Mouse (Mus musculus) erythroid progenitor cell, adult 5-6 weeks (primary cell): ENCODE measurements around the gene Map3k19. TPM values are rescaled to one million over a fixed set of nuclear protein-coding genes. Genes with fewer than 3 reads are reported as not detected.
A peak's percentile ranks its signal among the peaks of the same experiment; 100 is the strongest.

Experiments used
- ATAC-seq: replicated peaks from 2 replicates; pipeline ENCODE4 v1.8.0; 2016; ENCODE audit warnings: moderate number of reproducible peaks, mild to moderate bottlenecking, moderate TSS enrichment, inconsistent platforms; ENCODE audit not compliant: poor library complexity, low FRiP score, severe bottlenecking
- total RNA-seq, 2 experiments: library from RNA; stranded (forward) in 1 of 2; stranded (reverse) in 1 of 2; fragments of 150-400 nt in 1 of 2; fragments of 186-747, 209-891 nt in 1 of 2; gene quantifications; 2 replicates each; pipeline versions ENCODE4 v1.2.3 to v1.2.4; 2015 to 2017; ENCODE audit warnings: low replicate concordance in 2 of 2

The Map3k19 gene
- not detected in 2 replicates for total RNA-seq (2015; ENCODE audit: low replicate concordance)
- 0.30 and 0.39 TPM in 2 replicates for total RNA-seq (2017; ENCODE audit: low replicate concordance)

DNA sequence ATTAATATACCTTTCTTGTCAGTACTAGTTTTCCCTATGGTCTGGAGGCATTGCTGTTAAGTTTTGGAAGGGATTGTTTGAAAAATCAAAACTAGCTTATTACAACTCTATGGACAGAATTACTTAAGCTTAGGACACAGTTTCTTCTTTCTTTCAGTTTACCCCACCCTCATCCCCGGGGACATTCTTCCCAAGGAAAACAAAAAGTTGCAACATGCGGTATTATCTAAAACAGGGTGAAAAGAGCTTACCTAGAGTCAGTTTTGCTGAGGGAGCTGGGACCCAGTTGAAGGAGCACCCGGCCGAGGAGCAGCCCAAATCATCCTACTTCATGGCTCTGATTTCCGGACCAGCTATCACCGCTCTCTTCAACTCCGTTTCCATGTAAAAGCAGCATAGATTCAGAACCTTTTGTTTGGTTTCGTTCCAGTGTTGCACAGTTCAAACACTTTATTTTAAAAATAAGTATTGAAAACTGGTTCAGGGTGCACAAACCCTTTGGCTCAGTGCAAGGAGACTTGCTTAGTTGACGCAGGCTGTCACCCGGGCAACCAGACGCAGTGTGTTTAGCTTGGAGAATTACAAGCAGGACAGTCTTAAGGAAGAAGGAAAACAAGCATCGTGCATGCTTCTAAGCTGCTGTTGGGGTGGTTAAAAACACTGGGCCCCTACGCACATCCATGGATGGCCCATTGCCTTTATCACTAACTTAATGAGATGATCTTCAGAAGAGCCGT lies at the start of gene Map3k19:
Map3k19 (minus strand) TSS at position 546 of the 737 bp plus-strand sequence.
- ATAC-seq, result no peak

DNA sequence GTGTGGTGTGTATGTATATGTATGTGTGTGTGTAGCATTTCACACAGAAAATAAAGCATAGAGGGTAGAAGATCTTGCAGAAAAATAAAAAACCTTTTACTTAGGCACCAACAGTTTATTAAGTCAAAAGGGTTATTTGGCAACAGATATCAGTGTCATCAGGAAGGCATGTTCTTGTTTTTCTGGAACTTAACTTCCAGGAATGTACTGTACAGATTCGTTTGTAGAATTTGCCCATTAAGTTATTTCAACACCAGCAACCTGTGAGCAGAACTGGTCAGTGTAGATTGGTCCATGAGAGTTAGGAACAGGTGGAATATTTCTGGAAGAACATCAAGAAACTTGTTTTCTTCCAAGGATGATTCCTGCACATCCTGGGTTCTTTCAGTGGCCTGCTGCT lies 44.6 kb upstream of the Map3k19 start:
- no peak for ATAC-seq

DNA sequence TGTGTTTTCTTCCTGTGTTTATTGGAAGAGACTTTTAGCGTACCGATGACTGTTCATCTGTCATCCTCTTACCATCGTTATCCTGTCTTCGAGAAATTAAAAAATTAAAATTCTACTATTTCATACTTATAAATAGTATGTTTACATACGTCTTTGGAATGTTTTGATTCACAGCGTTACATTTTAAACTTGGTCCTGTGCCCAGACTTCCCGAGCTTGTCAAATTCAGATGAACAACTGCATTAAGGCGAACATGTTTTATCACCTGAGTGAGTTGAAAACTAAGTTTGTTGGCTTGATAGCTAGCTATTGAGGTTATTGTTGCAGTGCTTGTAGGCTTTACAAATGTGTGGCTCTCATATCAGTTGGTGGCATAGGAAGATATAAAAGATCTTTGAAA lies 14.4 kb upstream of the Map3k19 start:
- no peak for ATAC-seq

DNA sequence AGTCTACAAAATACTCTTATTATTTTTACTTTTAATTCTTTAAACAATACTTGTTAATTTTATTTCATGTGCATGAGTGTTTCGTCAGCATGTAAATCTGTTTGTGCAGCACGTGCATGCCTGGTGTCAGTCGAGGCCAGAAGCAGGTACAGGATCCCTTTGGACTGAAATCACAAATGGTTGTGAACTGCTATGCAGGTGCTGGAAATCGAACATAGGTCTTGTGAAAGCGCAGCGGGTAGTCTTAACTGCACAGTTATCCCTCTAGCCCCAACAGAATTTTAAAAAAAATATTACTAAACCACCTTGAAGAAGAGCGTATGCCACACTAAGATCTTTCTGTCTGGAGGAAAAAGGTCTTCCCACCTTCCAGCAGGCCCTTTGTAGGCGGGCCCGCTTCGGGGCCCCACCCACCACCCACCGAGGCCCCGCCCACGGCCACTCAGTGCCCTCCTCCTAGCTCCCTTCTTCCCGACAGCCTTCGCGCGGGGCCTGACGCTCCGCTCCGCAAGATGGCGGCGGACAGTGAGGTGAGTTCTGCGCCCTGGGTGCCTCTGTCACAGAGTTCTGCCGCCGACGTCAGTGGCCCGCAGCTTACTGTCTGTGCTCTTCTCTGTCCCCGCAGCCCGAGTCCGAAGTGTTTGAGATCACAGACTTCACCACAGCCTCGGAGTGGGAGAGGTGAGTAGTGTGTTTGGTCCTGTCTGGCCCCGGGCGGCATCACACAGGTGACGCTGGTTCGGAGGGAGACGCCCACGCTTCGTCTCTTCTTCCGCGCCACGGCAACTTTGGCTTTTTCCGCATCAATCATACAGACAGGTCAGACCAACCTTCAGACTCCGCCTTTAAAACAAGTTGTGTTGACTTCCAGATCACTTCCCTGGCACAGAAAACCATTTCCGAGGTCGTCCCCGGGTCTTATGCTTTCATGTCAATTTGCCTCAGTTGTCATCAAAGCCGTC lies 13.8 kb upstream of the Map3k19 start, which contains the start of gene Rab3gap1:
Rab3gap1 (plus strand) TSS at position 474 of the 962 bp plus-strand sequence.
- peak; percentile 99 for ATAC-seq

DNA sequence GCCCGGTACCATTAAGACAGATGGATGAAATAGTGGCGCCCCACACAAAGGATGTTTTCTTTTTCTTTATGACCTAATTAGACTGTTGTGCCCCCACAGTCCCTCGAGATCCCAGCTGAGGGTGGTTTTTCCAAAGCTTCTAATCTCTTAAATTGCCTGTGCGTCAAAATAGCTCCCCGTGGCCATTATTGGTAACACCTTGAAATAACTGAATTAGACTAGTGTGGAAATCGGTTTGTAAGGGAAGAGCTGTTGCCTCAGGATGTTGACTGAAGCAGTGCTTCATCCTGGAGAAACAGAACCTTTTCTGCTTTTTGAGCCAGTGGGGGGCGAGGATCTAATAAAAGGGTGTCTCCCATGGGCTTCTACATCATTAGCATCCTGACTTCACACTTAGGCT lies 9.0 kb upstream of the Map3k19 start:
- ATAC-seq, result no peak

DNA sequence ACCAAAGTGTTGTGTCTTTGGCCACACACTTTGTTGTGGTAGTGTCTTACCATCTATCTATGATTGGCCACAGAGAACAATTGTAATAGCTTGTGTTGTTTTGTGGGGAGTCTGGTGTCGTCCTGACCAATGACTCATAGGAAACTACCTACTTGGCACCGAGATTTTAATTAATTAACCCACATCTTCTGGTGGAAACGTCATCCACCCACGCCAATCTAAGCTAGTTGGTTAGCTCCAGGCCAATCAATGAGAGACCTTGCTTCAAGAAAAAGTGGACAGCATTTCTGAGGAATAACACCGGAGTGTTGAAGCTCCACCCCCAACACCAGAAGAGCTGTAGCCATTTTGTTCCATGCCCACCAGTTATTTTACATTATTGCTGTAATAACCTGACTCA lies 7.1 kb upstream of the Map3k19 start:
- no peak for ATAC-seq

DNA sequence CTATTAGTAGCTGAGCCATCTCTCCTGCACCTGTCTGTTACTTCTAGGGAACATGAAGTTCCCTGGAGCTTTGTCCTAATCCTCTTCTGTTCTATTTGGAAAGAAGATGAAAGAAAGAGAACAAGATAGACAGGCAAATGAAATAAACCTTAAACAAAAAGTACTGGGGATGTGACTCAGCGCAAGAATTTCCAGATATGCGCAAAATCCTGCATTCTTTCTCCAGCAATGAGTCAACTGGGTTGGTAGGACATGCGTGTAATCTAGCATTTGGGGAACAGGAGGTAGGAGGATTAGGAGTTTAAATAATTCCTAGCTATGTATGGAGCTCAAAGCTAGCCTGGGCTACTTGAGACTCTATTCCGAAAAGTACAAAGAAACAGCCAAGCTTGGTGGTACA lies 5.7 kb upstream of the Map3k19 start:
- no peak for ATAC-seq

DNA sequence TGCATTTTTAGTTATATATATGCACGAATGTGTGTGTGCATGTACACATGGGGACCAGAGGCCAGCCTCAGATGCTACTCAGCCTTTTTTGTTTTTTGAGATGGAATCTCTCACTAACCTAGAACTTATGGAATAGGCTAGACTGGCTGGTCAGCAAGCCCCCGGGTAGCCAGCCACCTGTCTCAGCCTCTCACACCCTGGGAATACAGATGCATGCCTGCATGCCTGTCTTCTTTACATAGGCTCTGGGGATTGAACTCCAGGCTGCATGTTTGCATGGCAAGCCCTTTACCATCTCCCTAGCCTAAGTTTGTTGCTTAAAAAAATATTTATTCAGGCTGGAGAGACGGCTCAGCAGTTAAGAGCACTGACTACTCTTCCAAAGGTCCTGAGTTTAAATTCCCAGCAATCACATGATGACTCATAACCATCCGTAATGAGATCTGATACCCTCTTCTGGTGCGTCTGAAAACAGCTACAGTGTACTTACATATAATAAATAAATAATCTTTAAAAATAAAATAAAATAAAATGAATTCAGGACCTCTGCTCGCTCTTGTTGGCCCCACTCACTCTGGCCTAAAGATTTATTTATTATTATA lies 5.1 kb upstream of the Map3k19 start:
- no peak for ATAC-seq

DNA sequence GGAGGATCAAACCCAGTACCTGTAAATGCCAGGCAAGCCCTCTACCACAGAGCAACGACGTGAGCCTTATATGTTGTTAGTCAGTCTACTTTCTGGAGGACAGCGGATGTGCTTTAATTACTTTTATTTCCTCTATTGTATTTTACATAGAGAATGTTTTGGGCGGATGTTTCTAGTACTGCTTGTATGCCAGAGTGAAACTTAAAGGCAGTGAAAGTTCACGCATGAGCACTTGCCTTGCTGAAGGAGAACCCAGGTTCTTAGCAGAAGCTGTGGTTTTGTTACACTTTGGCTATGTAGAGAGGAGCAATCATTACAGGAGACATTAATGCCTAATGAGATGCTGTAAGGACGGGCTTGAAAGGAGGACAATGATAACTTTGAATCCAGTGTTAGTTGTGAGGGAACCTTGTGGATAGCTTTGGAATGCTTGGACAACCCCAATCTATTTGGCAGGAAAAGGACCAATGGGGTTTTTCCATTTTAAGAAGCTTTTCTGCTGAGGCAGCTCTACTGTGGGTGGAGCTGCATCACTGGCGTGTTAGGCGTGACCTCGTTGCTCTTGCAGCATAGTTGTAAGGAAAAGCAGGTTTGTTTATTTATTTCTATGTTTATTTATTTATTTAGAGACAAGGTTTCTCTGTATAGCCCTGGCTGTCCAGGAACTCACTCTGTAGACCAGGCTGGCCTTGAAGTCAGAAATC lies 4.3 kb upstream of the Map3k19 start:
- ATAC-seq, result no peak

DNA sequence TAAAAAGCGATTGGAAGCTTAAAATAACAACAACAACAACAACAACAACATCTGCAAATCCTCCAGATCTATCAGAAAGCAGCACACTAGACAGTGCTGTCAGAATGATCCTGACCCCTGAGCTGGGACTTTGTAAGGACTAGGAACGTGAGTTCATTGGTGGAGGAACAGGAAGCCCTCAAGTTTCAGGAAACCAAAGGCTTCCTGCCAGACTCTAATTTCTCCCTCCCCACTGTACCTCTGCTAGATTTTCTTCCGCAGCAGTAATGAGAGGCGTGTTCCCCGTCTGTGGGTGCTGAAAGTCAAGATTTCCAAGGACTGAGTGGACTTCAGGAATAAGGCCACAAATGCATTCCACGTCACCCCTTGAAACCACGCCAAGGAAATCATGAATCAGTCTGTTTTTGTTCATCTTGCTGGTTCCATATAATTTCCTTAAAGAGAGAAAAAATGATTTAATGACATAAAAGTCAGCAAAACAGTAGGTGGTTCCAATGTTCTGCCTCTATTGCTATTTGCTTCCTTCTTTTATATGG lies 4.7 kb downstream of the Map3k19 start:
- ATAC-seq, result no peak

DNA sequence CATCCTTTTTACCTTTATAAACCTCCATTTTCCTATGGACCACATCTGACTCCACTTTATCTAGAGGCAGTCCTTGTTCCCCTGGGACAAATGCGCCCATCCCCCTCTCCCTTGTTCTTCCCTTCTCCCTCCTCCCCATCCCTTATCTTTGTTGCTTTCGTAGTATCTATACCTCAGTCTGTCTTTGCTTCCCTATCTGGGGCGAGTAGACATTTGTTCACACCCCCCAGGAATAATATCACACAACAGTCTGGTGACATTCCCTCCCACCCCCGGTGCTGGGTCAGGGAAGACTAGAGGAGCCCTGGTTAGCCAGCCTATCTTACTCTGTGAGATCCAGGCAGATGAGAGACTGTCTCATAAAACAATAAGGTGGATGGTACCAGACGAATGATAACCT lies 9.4 kb downstream of the Map3k19 start:
- no peak for ATAC-seq

DNA sequence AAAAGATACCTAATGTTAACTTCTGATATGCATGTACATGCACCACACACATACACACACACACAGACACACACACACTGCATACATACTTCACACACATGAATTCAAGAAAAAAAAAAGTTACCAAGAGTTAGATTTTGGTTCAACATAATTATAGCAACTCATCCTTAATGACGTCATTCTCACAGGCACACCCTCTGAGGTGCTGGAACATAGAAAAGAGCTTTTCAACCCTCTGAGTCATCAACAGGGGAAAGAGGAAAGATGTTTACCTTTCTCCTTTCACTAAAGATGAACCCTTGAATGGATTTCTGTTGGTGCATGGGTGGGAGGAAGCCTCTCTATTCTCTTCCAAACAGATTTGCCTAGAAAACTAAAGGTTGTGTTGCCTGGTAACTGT lies 16.2 kb downstream of the Map3k19 start:
- ATAC-seq, result no peak

DNA sequence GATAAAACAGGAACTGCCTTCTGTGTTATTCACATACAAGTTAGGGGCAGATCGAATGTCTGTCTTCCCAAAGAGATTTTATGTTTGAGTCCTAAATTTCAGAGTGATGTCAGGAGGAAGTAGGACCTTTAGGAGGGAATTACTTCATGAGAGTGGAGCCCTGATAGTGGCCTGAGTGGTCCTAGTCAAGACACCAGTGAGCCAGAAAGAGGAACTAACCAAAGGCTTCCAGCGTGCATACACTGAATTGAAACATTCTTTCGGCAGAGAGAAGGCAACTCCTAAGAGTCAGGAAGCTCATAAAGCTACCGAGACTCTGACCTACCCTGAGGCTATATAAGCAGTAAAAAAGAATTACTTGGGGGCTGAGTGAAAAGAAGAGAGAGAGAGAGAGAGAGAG lies 18.2 kb downstream of the Map3k19 start:
- no peak for ATAC-seq

DNA sequence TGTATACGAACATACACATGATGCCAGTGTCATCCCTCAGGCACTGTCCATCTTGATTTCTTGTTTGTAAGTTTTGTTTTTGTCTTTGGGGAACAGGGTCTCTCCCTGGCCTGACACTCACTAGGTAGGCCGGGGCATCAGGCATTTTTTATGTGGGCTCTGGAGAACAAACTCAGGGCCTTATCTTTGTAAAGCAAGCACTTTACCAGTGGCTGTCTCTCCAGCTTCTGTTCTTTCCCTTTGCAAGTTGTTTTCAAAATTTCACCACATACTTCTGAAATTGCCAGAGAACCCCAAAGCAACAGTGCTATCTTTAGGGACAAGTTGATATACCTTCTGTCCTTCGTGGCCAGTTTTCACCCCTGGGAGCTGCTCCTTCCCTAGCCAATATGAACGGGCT lies 20.6 kb downstream of the Map3k19 start:
- no peak for ATAC-seq

DNA sequence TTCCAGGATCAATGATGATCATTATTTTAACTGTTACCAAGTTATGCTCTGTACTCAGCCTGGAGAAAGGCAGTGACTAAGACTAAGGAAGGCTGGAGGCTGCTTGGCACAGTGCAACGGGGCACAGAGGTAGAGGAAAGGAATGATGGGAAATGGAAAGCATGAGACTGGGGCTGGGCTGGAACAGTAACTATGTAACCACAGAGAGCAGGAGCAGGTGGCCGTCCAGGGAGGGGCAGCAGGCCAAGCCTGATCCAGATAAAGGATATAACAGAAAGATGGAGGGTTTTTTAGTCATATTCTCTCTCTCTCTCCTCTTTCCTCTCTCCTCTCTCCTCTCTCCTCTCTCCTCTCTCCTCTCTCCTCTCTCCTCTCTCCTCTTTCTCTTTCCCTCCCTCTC lies 21.1 kb downstream of the Map3k19 start:
- no peak for ATAC-seq

DNA sequence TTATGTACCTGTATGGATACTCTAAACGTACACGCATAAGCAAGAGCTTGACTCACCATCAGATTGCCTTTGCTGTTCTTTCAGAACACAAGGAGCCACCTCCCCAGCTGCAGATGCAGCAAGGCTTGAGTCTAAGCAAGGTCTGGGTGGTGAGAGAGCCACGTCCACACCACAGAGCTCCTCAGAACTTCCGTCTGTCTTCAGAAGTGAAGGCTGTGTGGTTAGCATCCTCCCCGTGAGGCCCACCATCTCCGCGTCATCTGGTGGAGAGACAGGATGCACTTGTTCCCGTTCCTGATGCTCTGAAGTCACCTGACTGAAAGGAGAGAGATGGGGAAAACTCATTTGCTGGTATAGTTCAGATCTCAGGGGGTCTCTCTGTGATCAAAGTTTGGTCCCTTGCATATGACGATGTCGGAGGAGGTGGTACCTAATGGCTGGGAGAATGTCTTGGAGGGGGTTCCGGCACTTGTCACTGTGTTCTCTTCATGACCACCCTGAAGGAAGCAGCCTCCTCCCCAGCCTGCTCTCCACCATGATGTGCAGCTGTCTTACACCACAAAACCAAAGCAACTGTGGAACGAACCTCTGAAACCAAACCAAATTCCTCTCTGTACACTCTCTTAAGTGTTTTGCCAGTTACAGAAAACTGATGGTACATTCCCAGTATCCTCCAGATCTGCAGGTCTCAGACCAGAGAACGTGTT lies 24.5 kb downstream of the Map3k19 start:
- ATAC-seq, result no peak

DNA sequence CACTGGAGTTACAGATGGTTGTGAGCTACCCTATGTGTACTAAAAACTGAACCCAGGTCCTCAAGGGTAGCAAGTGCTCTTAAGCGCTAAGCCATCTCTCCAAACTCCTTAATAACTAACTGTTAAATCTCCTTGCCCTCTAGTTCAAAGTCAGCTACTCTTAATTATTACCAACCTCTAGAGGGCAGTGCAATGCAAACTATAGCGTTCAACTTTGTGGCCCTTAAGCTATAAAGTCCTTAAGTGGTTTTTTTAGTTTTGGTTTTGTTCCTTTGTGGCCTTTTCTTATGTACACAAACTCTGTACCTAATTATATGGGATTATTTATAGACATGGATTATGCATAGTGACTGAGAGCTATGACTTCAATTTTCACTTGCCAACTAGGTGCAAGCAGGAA lies 27.5 kb downstream of the Map3k19 start:
- 0 out of 2 replicates have a peak, but pooled peaks have one; percentile 59 for ATAC-seq

DNA sequence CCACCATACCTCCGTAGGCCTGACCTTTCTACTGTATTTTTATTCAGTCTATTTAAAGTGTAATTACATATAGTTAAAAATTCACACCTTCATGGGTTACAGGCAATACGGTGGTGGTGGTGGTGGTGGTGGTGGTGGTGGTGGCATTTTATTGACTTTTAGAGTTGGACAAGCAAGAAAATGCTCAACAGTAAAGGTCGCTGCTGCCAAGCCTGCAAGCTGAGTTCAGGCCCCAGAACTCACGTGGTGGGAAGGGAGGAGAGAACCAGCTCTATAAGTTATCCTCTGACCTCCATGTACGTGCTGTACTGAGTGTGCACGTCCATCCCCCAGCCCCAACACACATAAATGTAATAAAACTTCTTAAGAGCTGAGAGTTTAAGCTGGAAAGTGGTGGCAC lies 38.5 kb downstream of the Map3k19 start:
- ATAC-seq, result no peak

DNA sequence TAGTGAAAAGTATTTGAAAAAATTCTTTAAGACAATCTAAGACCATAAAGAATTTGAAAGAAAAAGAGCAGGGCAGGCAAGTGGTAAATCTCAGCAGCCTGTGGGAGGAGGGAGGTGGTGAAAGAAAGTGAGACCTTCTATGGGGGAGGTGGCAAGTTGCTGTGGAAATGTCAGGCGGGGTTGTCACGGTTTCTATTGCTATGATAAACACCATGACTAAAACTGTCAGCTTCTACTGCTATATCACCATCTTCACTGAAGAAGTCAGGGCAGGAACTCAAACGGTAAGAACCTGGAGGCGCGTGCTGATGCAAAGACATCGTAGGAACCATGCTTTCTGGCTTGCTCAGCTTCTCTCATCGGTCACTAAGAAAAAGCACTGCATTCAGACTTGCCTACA lies 41.9 kb downstream of the Map3k19 start:
- no peak for ATAC-seq
